Mouse (Mus musculus): ENCODE results near the gene Zfp931.

DNA sequence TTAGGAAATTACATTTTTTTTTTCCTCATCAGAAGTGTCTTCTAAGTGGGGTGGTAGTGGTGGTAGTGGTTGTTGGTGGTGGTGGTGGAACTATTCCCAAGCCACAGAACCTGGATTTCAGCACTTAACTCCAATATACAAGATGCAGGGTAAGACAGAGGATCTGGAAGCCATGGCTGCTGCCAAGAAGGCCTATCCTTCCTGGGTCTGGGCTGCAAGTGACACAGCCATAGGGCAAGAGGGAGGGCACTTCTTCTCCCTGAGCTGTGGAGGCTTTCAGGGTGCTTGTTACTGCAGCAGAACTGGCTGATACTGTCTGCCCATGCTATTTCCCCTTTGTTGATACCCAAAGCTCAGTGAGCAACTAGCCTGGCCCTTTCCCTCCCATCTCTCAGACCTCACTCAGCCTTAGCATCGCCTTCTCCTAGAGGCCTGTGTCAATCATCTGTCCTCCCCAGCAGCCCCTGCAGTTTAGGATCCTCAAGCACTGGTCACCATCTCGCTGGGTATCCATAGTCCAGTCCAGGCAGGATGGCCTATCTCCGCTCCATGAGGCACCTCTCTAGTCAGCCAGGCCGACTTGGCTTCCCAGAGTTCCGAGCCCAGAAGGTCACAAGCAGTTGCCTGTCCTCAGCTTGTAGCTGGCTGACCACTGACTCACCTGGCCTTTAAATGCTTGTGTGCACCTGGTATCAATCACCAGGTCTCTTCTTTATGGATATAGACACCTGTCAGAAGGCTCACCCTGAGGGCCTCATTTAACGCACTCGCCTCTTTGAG, 48.0 kb upstream of the Zfp931 start:
- no peak for TF ChIP-seq CTCF (conservative IDR thresholded peaks at IDR 0.05; ENCODE audit: low read length)
- no peak for TF ChIP-seq POU5F1 (IDR thresholded peaks at IDR 0.05; ENCODE audit: borderline replicate concordance, low read length)
